Mouse (Mus musculus) C2C12 (cell line): ENCODE results near the gene Rpl9-ps6. TPM values are rescaled to one million over a fixed set of nuclear protein-coding genes. Genes with fewer than 3 reads are reported as not detected.

Experiments used
- H3K27me3 ChIP-seq: one replicate; pipeline ENCODE4 v1.6.1; 2011; ENCODE audit not compliant: control insufficient read depth, insufficient read depth, insufficient read length
- H3K36me3 ChIP-seq: one replicate; pipeline ENCODE4 v1.6.1; 2011; ENCODE audit not compliant: control insufficient read depth, insufficient read depth
- H3K4me3 ChIP-seq: one replicate; pipeline ENCODE4 v1.5.1; 2011; ENCODE audit warnings: mild to moderate bottlenecking, control low read depth; ENCODE audit not compliant: poor library complexity, insufficient read depth, severe bottlenecking
- H3K79me2 ChIP-seq: one replicate; pipeline ENCODE4 v1.6.1; 2011; ENCODE audit not compliant: control insufficient read depth, insufficient read depth
- H3K79me3 ChIP-seq: one replicate; pipeline ENCODE4 v1.6.1; 2011; ENCODE audit warnings: low read depth, control low read depth
- H3ac ChIP-seq: one replicate; pipeline ENCODE3; 2011; ENCODE audit warnings: low read depth; ENCODE audit not compliant: control insufficient read depth, insufficient read length
- CEBPB ChIP-seq: IDR thresholded peaks from one replicate; pipeline ENCODE4 v1.6.1; 2011; ENCODE audit warnings: low read depth, mild to moderate bottlenecking, control low read depth, moderate library complexity
- CTCF ChIP-seq: IDR thresholded peaks from one replicate; pipeline ENCODE4 v1.5.1; 2011; ENCODE audit not compliant: control insufficient read depth, insufficient read depth, insufficient read length
- FOSL1 ChIP-seq: IDR thresholded peaks from one replicate; pipeline ENCODE4 v1.8.0; 2011; ENCODE audit warnings: mild to moderate bottlenecking, low read length; ENCODE audit not compliant: poor library complexity, insufficient read depth, severe bottlenecking
- MAX ChIP-seq: IDR thresholded peaks from one replicate; pipeline ENCODE4 v1.6.1; 2011; ENCODE audit warnings: mild to moderate bottlenecking, control low read depth
- MYOD1 ChIP-seq: IDR thresholded peaks from one replicate; pipeline ENCODE4 v1.6.1; 2011; ENCODE audit warnings: low read depth; ENCODE audit not compliant: control insufficient read depth, insufficient read length
- MYOG ChIP-seq: IDR thresholded peaks from one replicate; pipeline ENCODE4 v1.6.1; 2011; ENCODE audit not compliant: control insufficient read depth, insufficient read length; ENCODE audit errors: extremely low read depth
- USF1 ChIP-seq: IDR thresholded peaks from one replicate; pipeline ENCODE4 v1.6.1; 2011; ENCODE audit warnings: low read depth, mild to moderate bottlenecking, control low read depth, moderate library complexity
- polyA plus RNA-seq: library from polyadenylated mRNA; unstranded; fragments of >200 nt; fragmentation: generic; extraction: Trizol; gene quantifications from one replicate; pipeline ENCODE4 v1.2.1, GENCODE M21; 2012; ENCODE audit warnings: missing spikeins

Gene Rpl9-ps6
- polyA plus RNA-seq, 1 experiment = 53.1 TPM

- H3K27me3 ChIP-seq = no peaks in the 10 kb centered on the region
- no peak overlapping the region for H3K4me3 ChIP-seq
- no peaks in the 10 kb centered on the region for H3K79me3 ChIP-seq
- H3K79me2 ChIP-seq = no peaks in the 10 kb centered on the region
- no peak overlapping the region for H3ac ChIP-seq
- TF ChIP-seq CEBPB (no peak), MYOG (no peak), MYOD1 (no peak), CTCF (no peak), MAX (no peak), FOSL1 (no peak), USF1 (no peak)
- no peaks in the 10 kb centered on the region for H3K36me3 ChIP-seq
Observed at GRCm38 (mm10) chr19:32452231-32452630, 14.1 kb downstream of the Rpl9-ps6 start.

GRCm38 (mm10) chr19:32448931-32449330 lies 17.4 kb downstream of the Rpl9-ps6 start:
- H3K27me3 ChIP-seq = no peaks in the 10 kb centered on the region
- TF ChIP-seq MYOG = no peak
- TF ChIP-seq CEBPB = no peak
- TF ChIP-seq MAX = no peak
- TF ChIP-seq FOSL1 = no peak
- no peak for TF ChIP-seq MYOD1
- no peak for TF ChIP-seq CTCF
- TF ChIP-seq USF1 = no peak
- no peaks in the 10 kb centered on the region for H3K36me3 ChIP-seq

GRCm38 (mm10) chr19:32441568-32441967 lies 24.8 kb downstream of the Rpl9-ps6 start:
- Histone ChIP-seq H3K36me3 (no peaks in the 10 kb centered on the region), H3K4me3 (no peak overlapping the region), H3K79me2 (no peaks in the 10 kb centered on the region), H3K27me3 (no peaks in the 10 kb centered on the region), H3K79me3 (no peaks in the 10 kb centered on the region), H3ac (no peak overlapping the region)
- TF ChIP-seq USF1 = no peak

More at GRCm38 (mm10) chr19:32448931-32449330, 17.4 kb downstream of the Rpl9-ps6 start:
- Histone ChIP-seq H3K4me3 (no peak overlapping the region), H3ac (no peak overlapping the region), H3K79me3 (no peaks in the 10 kb centered on the region), H3K79me2 (no peaks in the 10 kb centered on the region)

- Histone ChIP-seq H3K36me3 (no peaks in the 10 kb centered on the region), H3K79me3 (no peaks in the 10 kb centered on the region), H3ac (no peak overlapping the region), H3K4me3 (no peak overlapping the region), H3K79me2 (no peaks in the 10 kb centered on the region), H3K27me3 (no peaks in the 10 kb centered on the region)
- TF ChIP-seq FOSL1 (no peak), MAX (no peak), CTCF (no peak), CEBPB (no peak), MYOD1 (no peak), MYOG (no peak), USF1 (no peak)
Observed at GRCm38 (mm10) chr19:32439356-32439755, 27.0 kb downstream of the Rpl9-ps6 start.

GRCm38 (mm10) chr19:32425856-32426255 lies 40.5 kb downstream of the Rpl9-ps6 start:
- Histone ChIP-seq H3K79me3 (no peaks in the 10 kb centered on the region), H3K79me2 (no peaks in the 10 kb centered on the region), H3K27me3 (no peaks in the 10 kb centered on the region), H3ac (no peak overlapping the region), H3K36me3 (no peaks in the 10 kb centered on the region), H3K4me3 (no peak overlapping the region)
- TF ChIP-seq USF1 (no peak), CTCF (no peak), FOSL1 (no peak), CEBPB (no peak), MYOD1 (no peak), MYOG (no peak), MAX (no peak)

GRCm38 (mm10) chr19:32424706-32425105 lies 41.7 kb downstream of the Rpl9-ps6 start:
- no peaks in the 10 kb centered on the region for H3K79me3 ChIP-seq
- H3K27me3 ChIP-seq = no peaks in the 10 kb centered on the region
- H3K36me3 ChIP-seq = no peaks in the 10 kb centered on the region
- H3ac ChIP-seq = no peak overlapping the region
- TF ChIP-seq USF1 = no peak
- no peak for TF ChIP-seq MYOG
- no peak for TF ChIP-seq MYOD1
- TF ChIP-seq FOSL1 = no peak
- TF ChIP-seq CEBPB = no peak
- no peak for TF ChIP-seq MAX
- no peak for TF ChIP-seq CTCF
- no peaks in the 10 kb centered on the region for H3K79me2 ChIP-seq
- H3K4me3 ChIP-seq = no peak overlapping the region
